Mouse (Mus musculus): Measurements from ENCODE around the gene Peli2. TPM values are rescaled to one million over a fixed set of nuclear protein-coding genes. Genes with fewer than 3 reads are reported as not detected.

Peli2 gene
- total RNA-seq, 1 experiment from 2014 or later: 6.6 TPM

GRCm38 (mm10) chr14:48224861-48225300 is 104.3 kb downstream of the Peli2 start:
- no peak for ATAC-seq (replicated peaks in 1 of 2; ENCODE audit: insufficient read depth in 1 of 2, low FRiP score in 2 of 2, low TSS enrichment in 1 of 2, low read depth in 1 of 2, poor library complexity in 2 of 2, severe bottlenecking in 2 of 2)

GRCm38 (mm10) chr14:48225810-48226446 is 105.3 kb downstream of the Peli2 start:
- ATAC-seq (replicated peaks in 1 of 2; ENCODE audit: insufficient read depth in 1 of 2, low FRiP score in 2 of 2, low TSS enrichment in 1 of 2, low read depth in 1 of 2, poor library complexity in 2 of 2, severe bottlenecking in 2 of 2): peak in 1 of 2 experiments; percentile 56; a peak in 2 of 4 replicates

GRCm38 (mm10) chr14:48226759-48227158 is 106.1 kb downstream of the Peli2 start:
- no peak for ATAC-seq (replicated peaks in 1 of 2; ENCODE audit: insufficient read depth in 1 of 2, low FRiP score in 2 of 2, low TSS enrichment in 1 of 2, low read depth in 1 of 2, poor library complexity in 2 of 2, severe bottlenecking in 2 of 2)

GRCm38 (mm10) chr14:48234785-48235519 is 114.3 kb downstream of the Peli2 start:
- ATAC-seq (replicated peaks in 1 of 2; ENCODE audit: insufficient read depth in 1 of 2, low FRiP score in 2 of 2, low TSS enrichment in 1 of 2, low read depth in 1 of 2, poor library complexity in 2 of 2, severe bottlenecking in 2 of 2): no peak

GRCm38 (mm10) chr14:48241335-48241734 is 120.7 kb downstream of the Peli2 start:
- no peak for ATAC-seq (replicated peaks in 1 of 2; ENCODE audit: insufficient read depth in 1 of 2, low FRiP score in 2 of 2, low TSS enrichment in 1 of 2, low read depth in 1 of 2, poor library complexity in 2 of 2, severe bottlenecking in 2 of 2)

GRCm38 (mm10) chr14:48246236-48246635 is 125.6 kb downstream of the Peli2 start:
- peak; percentile 99 for ATAC-seq (replicated peaks in 1 of 2; ENCODE audit: insufficient read depth in 1 of 2, low FRiP score in 2 of 2, low TSS enrichment in 1 of 2, low read depth in 1 of 2, poor library complexity in 2 of 2, severe bottlenecking in 2 of 2)

- no peak for ATAC-seq (replicated peaks in 1 of 2; ENCODE audit: insufficient read depth in 1 of 2, low FRiP score in 2 of 2, low TSS enrichment in 1 of 2, low read depth in 1 of 2, poor library complexity in 2 of 2, severe bottlenecking in 2 of 2)
Measured at GRCm38 (mm10) chr14:48246963-48247362, 126.3 kb downstream of the Peli2 start.

- ATAC-seq (replicated peaks in 1 of 2; ENCODE audit: insufficient read depth in 1 of 2, low FRiP score in 2 of 2, low TSS enrichment in 1 of 2, low read depth in 1 of 2, poor library complexity in 2 of 2, severe bottlenecking in 2 of 2): no peak
Measured at GRCm38 (mm10) chr14:48249459-48249858, 128.8 kb downstream of the Peli2 start.

- ATAC-seq (replicated peaks in 1 of 2; ENCODE audit: insufficient read depth in 1 of 2, low FRiP score in 2 of 2, low TSS enrichment in 1 of 2, low read depth in 1 of 2, poor library complexity in 2 of 2, severe bottlenecking in 2 of 2): no peak
Measured at GRCm38 (mm10) chr14:48249909-48250308, 129.3 kb downstream of the Peli2 start.

GRCm38 (mm10) chr14:48251381-48251979 is 130.9 kb downstream of the Peli2 start:
- no peak for ATAC-seq (replicated peaks in 1 of 2; ENCODE audit: insufficient read depth in 1 of 2, low FRiP score in 2 of 2, low TSS enrichment in 1 of 2, low read depth in 1 of 2, poor library complexity in 2 of 2, severe bottlenecking in 2 of 2)

- ATAC-seq (replicated peaks in 1 of 2; ENCODE audit: insufficient read depth in 1 of 2, low FRiP score in 2 of 2, low TSS enrichment in 1 of 2, low read depth in 1 of 2, poor library complexity in 2 of 2, severe bottlenecking in 2 of 2): peak in 1 of 2 experiments; percentile 65; a peak in 2 of 4 replicates
Measured at GRCm38 (mm10) chr14:48253183-48253582, 132.6 kb downstream of the Peli2 start.

- no peak for ATAC-seq (replicated peaks in 1 of 2; ENCODE audit: insufficient read depth in 1 of 2, low FRiP score in 2 of 2, low TSS enrichment in 1 of 2, low read depth in 1 of 2, poor library complexity in 2 of 2, severe bottlenecking in 2 of 2)
Measured at GRCm38 (mm10) chr14:48254696-48255095, 134.1 kb downstream of the Peli2 start.

- ATAC-seq (replicated peaks in 1 of 2; ENCODE audit: insufficient read depth in 1 of 2, low FRiP score in 2 of 2, low TSS enrichment in 1 of 2, low read depth in 1 of 2, poor library complexity in 2 of 2, severe bottlenecking in 2 of 2): no peak
Measured at GRCm38 (mm10) chr14:48255290-48255689, 134.7 kb downstream of the Peli2 start.

- no peak for ATAC-seq (replicated peaks in 1 of 2; ENCODE audit: insufficient read depth in 1 of 2, low FRiP score in 2 of 2, low TSS enrichment in 1 of 2, low read depth in 1 of 2, poor library complexity in 2 of 2, severe bottlenecking in 2 of 2)
Measured at GRCm38 (mm10) chr14:48257759-48258158, 137.1 kb downstream of the Peli2 start.

- peak; percentile 53 to 59; a peak in 3 of 4 replicates for ATAC-seq (replicated peaks in 1 of 2; ENCODE audit: insufficient read depth in 1 of 2, low FRiP score in 2 of 2, low TSS enrichment in 1 of 2, low read depth in 1 of 2, poor library complexity in 2 of 2, severe bottlenecking in 2 of 2)
Measured at GRCm38 (mm10) chr14:48258696-48259366, 138.2 kb downstream of the Peli2 start.

- ATAC-seq (replicated peaks in 1 of 2; ENCODE audit: insufficient read depth in 1 of 2, low FRiP score in 2 of 2, low TSS enrichment in 1 of 2, low read depth in 1 of 2, poor library complexity in 2 of 2, severe bottlenecking in 2 of 2): no peak
Measured at GRCm38 (mm10) chr14:48263146-48263545, 142.5 kb downstream of the Peli2 start.

GRCm38 (mm10) chr14:48266710-48267109 is 146.1 kb downstream of the Peli2 start:
- no peak for ATAC-seq (replicated peaks in 1 of 2; ENCODE audit: insufficient read depth in 1 of 2, low FRiP score in 2 of 2, low TSS enrichment in 1 of 2, low read depth in 1 of 2, poor library complexity in 2 of 2, severe bottlenecking in 2 of 2)

GRCm38 (mm10) chr14:48278291-48278690 is 157.7 kb downstream of the Peli2 start:
- ATAC-seq (replicated peaks in 1 of 2; ENCODE audit: insufficient read depth in 1 of 2, low FRiP score in 2 of 2, low TSS enrichment in 1 of 2, low read depth in 1 of 2, poor library complexity in 2 of 2, severe bottlenecking in 2 of 2): no peak

Measured in hematopoietic stem cell, adult 5-6 weeks (primary cell).